ENCODE assay signal across 9 mouse cellular contexts in genomic region chr4:101354086-101354855, GRCm38 (mm10).
DNase-seq lines count a peak whose midpoint lies in the region; ATAC-seq lines count a peak whose summit lies in the region.
"Had no signal": no experiment of that assay in that cellular context is flagged by ENCODE, and none has a peak within 500 bp of the region (broad histone marks: within the 10 kb centered on the region; RNA-seq: fewer than 3 reads in every experiment).

No protein-coding gene starts in this region.

- H3K4me1 ChIP-seq in kidney, embryonic 14.5 days (ENCODE audit: control insufficient read depth, insufficient read depth, low read length) = peaks cover 17% of the 10 kb centered on the region; the same call in 1 of the 2 replicates
- H3K4me1 ChIP-seq in forebrain, embryonic 11.5 days (replicated peaks; ENCODE audit: control insufficient read depth, insufficient read depth, low read length) = no peaks in the 10 kb centered on the region; the same call in 1 of the 2 replicates
- peaks cover 9% of the 10 kb centered on the region; the same call in 1 of the 2 replicates for H3K4me1 ChIP-seq in intestine, embryonic 16.5 days (ENCODE audit: control insufficient read depth, insufficient read depth, low read length)
- H3K4me1 ChIP-seq in neural tube, embryonic 13.5 days (replicated peaks) = peaks cover 41% of the 10 kb centered on the region

- H3K27ac ChIP-seq in kidney, embryonic 14.5 days (ENCODE audit: low read depth, low read length) = no peak overlapping the region
- no peak overlapping the region for H3K27ac ChIP-seq in forebrain, embryonic 11.5 days (ENCODE audit: low read depth, low read length)
- 0 out of 2 replicates have a peak overlapping the region, but pooled peaks have one; percentile 5 for H3K27ac ChIP-seq in intestine, embryonic 16.5 days (ENCODE audit: low read length)
- no peak overlapping the region for H3K27ac ChIP-seq in neural tube, embryonic 13.5 days (replicated peaks)

- H3K36me3 ChIP-seq in kidney, embryonic 14.5 days (ENCODE audit: control insufficient read depth, insufficient read depth, low read length) = no peaks in the 10 kb centered on the region; the same call in 1 of the 2 replicates
- H3K36me3 ChIP-seq in forebrain, embryonic 11.5 days (ENCODE audit: control insufficient read depth, insufficient read depth, low read length) = no peaks in the 10 kb centered on the region
- no peaks in the 10 kb centered on the region for H3K36me3 ChIP-seq in intestine, embryonic 16.5 days (ENCODE audit: control insufficient read depth, insufficient read depth, low read length)
- H3K36me3 ChIP-seq in neural tube, embryonic 13.5 days = peaks cover 6% of the 10 kb centered on the region; the same call in 1 of the 2 replicates

- H3K9ac ChIP-seq in kidney, embryonic 14.5 days (ENCODE audit: low read depth, low read length) = no peak overlapping the region
- H3K9ac ChIP-seq in forebrain, embryonic 11.5 days (ENCODE audit: low read length) = no peak overlapping the region
- no peak overlapping the region for H3K9ac ChIP-seq in intestine, embryonic 16.5 days (ENCODE audit: low read depth, low read length)
- peak overlapping the region; percentile 96 for H3K9ac ChIP-seq in neural tube, embryonic 13.5 days

- peak overlapping the region; percentile 59 for H3K4me3 ChIP-seq in kidney, embryonic 14.5 days (ENCODE audit: low read length)
- H3K4me3 ChIP-seq in forebrain, embryonic 11.5 days (ENCODE audit: low read depth, low read length) = peak overlapping the region; percentile 85
- H3K4me3 ChIP-seq in intestine, embryonic 16.5 days (ENCODE audit: low read length) = peak overlapping the region; percentile 81
- H3K4me3 ChIP-seq in neural tube, embryonic 13.5 days = peak overlapping the region; percentile 83

- ATAC-seq in kidney, embryonic 14.5 days (ENCODE audit: low FRiP score, low TSS enrichment) = no peak
- no peak for ATAC-seq in forebrain, embryonic 11.5 days (replicated peaks; ENCODE audit: low FRiP score)
- ATAC-seq in intestine, embryonic 16.5 days = no peak
- ATAC-seq in neural tube, embryonic 13.5 days (ENCODE audit: low read depth) = no peak
- ATAC-seq in monocyte, adult 5-6 weeks (replicated peaks; ENCODE audit: insufficient number of reproducible peaks, low FRiP score, low TSS enrichment, poor library complexity, severe bottlenecking) = no peak
- ATAC-seq: Patski had no signal

- no peak for DNase-seq in kidney, adult 18-20 months
- DNase-seq in forebrain, embryonic 11.5 days (ENCODE audit: low spot score) = no peak
- no peak for DNase-seq in adrenal gland, adult 8-10 months
- no peak for DNase-seq in thymus, postnatal 25 days

- H3K9me3 ChIP-seq in kidney, embryonic 14.5 days (ENCODE audit: control insufficient read depth, low read length) = no peaks in the 10 kb centered on the region
- H3K9me3 ChIP-seq in forebrain, embryonic 11.5 days (ENCODE audit: control insufficient read depth, low read length) = no peaks in the 10 kb centered on the region
- no peaks in the 10 kb centered on the region for H3K9me3 ChIP-seq in intestine, embryonic 16.5 days (ENCODE audit: control insufficient read depth, low read length)
- no peaks in the 10 kb centered on the region for H3K9me3 ChIP-seq in neural tube, embryonic 13.5 days

- no peaks in the 10 kb centered on the region for H3K27me3 ChIP-seq in kidney, embryonic 14.5 days (ENCODE audit: control insufficient read depth, insufficient read depth, low read length)
- H3K27me3 ChIP-seq in forebrain, embryonic 11.5 days (ENCODE audit: control insufficient read depth, insufficient read depth, low read length) = no peaks in the 10 kb centered on the region
- no peaks in the 10 kb centered on the region for H3K27me3 ChIP-seq in intestine, embryonic 16.5 days (replicated peaks; ENCODE audit: control insufficient read depth, insufficient read depth, low read length)
- no peaks in the 10 kb centered on the region for H3K27me3 ChIP-seq in neural tube, embryonic 13.5 days
- H3K27me3 ChIP-seq: Patski had no signal

- WGBS in kidney, embryonic 14.5 days = 35% methylated on average over 7 of the region's 7 CpGs
- 49% methylated on average over 7 of the region's 7 CpGs for WGBS in forebrain, embryonic 11.5 days
- 31% methylated on average over 7 of the region's 7 CpGs for WGBS in intestine, embryonic 16.5 days
- 36% methylated on average over 7 of the region's 7 CpGs for WGBS in neural tube, embryonic 13.5 days

- peak overlapping the region; percentile 91 for H3K4me2 ChIP-seq in kidney, embryonic 14.5 days (replicated peaks; ENCODE audit: low read depth, low read length)
- H3K4me2 ChIP-seq in forebrain, embryonic 11.5 days (ENCODE audit: low read depth, low read length, severe bottlenecking) = peak overlapping the region; percentile 86
- H3K4me2 ChIP-seq in intestine, embryonic 16.5 days (ENCODE audit: low read depth, low read length) = peak overlapping the region; percentile 97
- peak overlapping the region; percentile 86 for H3K4me2 ChIP-seq in neural tube, embryonic 13.5 days
